Mouse (Mus musculus) layer of hippocampus, postnatal 14 days (tissue): ENCODE data around the gene Vps26a. TPM values are rescaled to one million over a fixed set of nuclear protein-coding genes. Genes with fewer than 3 reads are reported as not detected.
A peak's percentile ranks its signal among the peaks of the same experiment; 100 is the strongest.
"Not testable (repeated sequence)": the region's sequence is repeated elsewhere in the genome, so short reads cannot be mapped to it uniquely, and the experiment has no call there.

ENCODE experiments used
- DNase-seq, 2 experiments: peaks; one replicate each; pipeline ENCODE4 v3.0.0; 2021 to 2022; ENCODE audit warnings: low spot score in 2 of 2, mixed read lengths in 1 of 2
- total RNA-seq, 2 experiments: library from RNA; stranded (reverse); gene quantifications; 2 replicates each; pipeline ENCODE4 v1.2.3; 2021

The Vps26a gene
- total RNA-seq, 2 experiments from 2014 or later = 40.3 to 42.2 TPM

GRCm38 (mm10) chr10:62501951-62502350 lies 15.3 kb upstream of the Vps26a start:
- no peak for DNase-seq

GRCm38 (mm10) chr10:62500916-62501615 lies 14.5 kb upstream of the Vps26a start:
- DNase-seq = no peak

- DNase-seq = peak; percentile 60 to 82
Measured at GRCm38 (mm10) chr10:62500088-62500915, 13.7 kb upstream of the Vps26a start.

- DNase-seq = not testable (repeated sequence)
Measured at GRCm38 (mm10) chr10:62491681-62492080, 5.1 kb upstream of the Vps26a start.

GRCm38 (mm10) chr10:62488266-62488665 lies 1.7 kb upstream of the Vps26a start:
- peak in 1 of 2 experiments; percentile 42 for DNase-seq

- DNase-seq = peak; percentile 16 to 32
Measured at GRCm38 (mm10) chr10:62485878-62486582, 575 bp downstream of the Vps26a start.

GRCm38 (mm10) chr10:62481108-62481852 lies 5.3 kb downstream of the Vps26a start:
- DNase-seq = no peak

- no peak for DNase-seq
Measured at GRCm38 (mm10) chr10:62476980-62477379, 9.6 kb downstream of the Vps26a start.

- no peak for DNase-seq
Measured at GRCm38 (mm10) chr10:62474944-62475343, 11.7 kb downstream of the Vps26a start.

- DNase-seq = no peak
Measured at GRCm38 (mm10) chr10:62471105-62471504, 15.5 kb downstream of the Vps26a start.

- no peak for DNase-seq
Measured at GRCm38 (mm10) chr10:62469736-62470135, 16.9 kb downstream of the Vps26a start.

GRCm38 (mm10) chr10:62461321-62461720 lies 25.3 kb downstream of the Vps26a start:
- no peak for DNase-seq

GRCm38 (mm10) chr10:62452001-62452400 lies 34.6 kb downstream of the Vps26a start:
- not testable (repeated sequence) for DNase-seq

- DNase-seq = no peak
Measured at GRCm38 (mm10) chr10:62450280-62450640, 36.3 kb downstream of the Vps26a start.

GRCm38 (mm10) chr10:62449364-62450279 lies 37.0 kb downstream of the Vps26a start, which contains the start of the genes 4930507D05Rik and Supv3l1:
Gene 4930507D05Rik (plus strand): TSS chr10:62449489.
Gene Supv3l1 (minus strand): TSS chr10:62449738.
- peak; percentile 92 to 98 for DNase-seq

- DNase-seq = no peak
Measured at GRCm38 (mm10) chr10:62430427-62430826, 56.2 kb downstream of the Vps26a start.

GRCm38 (mm10) chr10:62425081-62425871 lies 61.3 kb downstream of the Vps26a start:
- DNase-seq = no peak

GRCm38 (mm10) chr10:62422255-62422654 lies 64.3 kb downstream of the Vps26a start, which contains the start of gene Hkdc1:
Gene Hkdc1 (minus strand): TSS chr10:62422491.
- no peak for DNase-seq

- no peak for DNase-seq
Measured at GRCm38 (mm10) chr10:62421127-62421526, 65.5 kb downstream of the Vps26a start.
